Mouse (Mus musculus) CH12.LX (cell line): ENCODE measurements around the gene Mprip.

Experiments used
- CHD2 ChIP-seq: IDR thresholded peaks from 2 replicates; pipeline ENCODE4 v1.6.1; 2011; ENCODE audit warnings: low read length, improper control_type of control experiment
- GABPA ChIP-seq: IDR thresholded peaks from 2 replicates; pipeline ENCODE4 v1.6.1; 2012; ENCODE audit warnings: low read depth, low read length, improper control_type of control experiment, inconsistent platforms; ENCODE audit not compliant: insufficient replicate concordance
- HCFC1 ChIP-seq: IDR thresholded peaks from 2 replicates; pipeline ENCODE4 v1.6.1; 2012; ENCODE audit warnings: low read depth, mild to moderate bottlenecking, inconsistent platforms, low read length, improper control_type of control experiment
- IRF4 ChIP-seq: IDR thresholded peaks from 2 replicates; pipeline ENCODE4 v1.6.1; 2014; ENCODE audit warnings: low read depth, mild to moderate bottlenecking, inconsistent platforms, low read length, improper control_type of control experiment
- MEF2A ChIP-seq: IDR thresholded peaks from 2 replicates; pipeline ENCODE4 v1.6.1; 2014; ENCODE audit warnings: low read depth, mild to moderate bottlenecking, inconsistent platforms, low read length, improper control_type of control experiment, borderline replicate concordance
- ZKSCAN1 ChIP-seq: IDR thresholded peaks from 2 replicates; pipeline ENCODE4 v1.6.1; 2012; ENCODE audit warnings: low read depth, inconsistent platforms, low read length, improper control_type of control experiment, borderline replicate concordance

DNA sequence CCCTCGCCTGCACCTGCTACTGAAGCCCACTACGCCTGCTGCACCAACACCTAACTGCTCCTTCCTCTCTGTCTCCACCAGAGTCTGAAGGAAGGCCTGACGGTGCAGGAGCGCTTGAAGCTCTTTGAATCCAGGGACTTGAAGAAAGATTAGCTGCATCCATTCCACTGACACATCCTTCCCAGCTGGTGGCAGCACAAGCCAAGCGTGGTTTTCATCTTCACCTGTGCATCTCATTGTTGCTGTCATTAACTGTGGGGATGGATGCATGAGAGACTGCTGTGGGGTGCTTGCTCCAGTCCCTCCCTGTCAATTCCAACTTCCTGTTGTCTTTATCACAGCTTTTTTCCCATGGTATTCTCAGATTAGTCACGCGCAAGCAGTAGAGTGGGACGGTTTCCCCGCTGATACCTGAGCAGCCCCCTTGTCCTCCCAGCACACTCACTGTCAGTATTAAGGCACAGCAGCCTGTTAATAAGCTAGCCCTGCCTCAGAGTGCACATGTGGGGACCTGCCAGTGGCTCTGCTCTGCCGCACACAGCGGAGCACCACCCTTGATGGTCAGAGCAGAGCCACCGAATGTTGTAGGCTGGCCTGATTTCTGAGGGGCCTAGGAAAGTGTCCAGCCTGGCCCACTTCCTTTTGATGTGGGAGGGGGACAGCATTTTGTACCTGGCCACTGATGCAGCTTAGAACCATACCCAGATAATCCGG lies 114.5 kb downstream of the Mprip start:
- no peak for TF ChIP-seq CHD2
- TF ChIP-seq GABPA, result no peak
- TF ChIP-seq HCFC1, result no peak
- no peak for TF ChIP-seq ZKSCAN1
- no peak for TF ChIP-seq MEF2A
- TF ChIP-seq IRF4, result no peak
